Mouse (Mus musculus): ENCODE data around the gene Cdt1.
A peak's percentile ranks its signal among the peaks of the same experiment; 100 is the strongest.

The Cdt1 gene

DNA sequence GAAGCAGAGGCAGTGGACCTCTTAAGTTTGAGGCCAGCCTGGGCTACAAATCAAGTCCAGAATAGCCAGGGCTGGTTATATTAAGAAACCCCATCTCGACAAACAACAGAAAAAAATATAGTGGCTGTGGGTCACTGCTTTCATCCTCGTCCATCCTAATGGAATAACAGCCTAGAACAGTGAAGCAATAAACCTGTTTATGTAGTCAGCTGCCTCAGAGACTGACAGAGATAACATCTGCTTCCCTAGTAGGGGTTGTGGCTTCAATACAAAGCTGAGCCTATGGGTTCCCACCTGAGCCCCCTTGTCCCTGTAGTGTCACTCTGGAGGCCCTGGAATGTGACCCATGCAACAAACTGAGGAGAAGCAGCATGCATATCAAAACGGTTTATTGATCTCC is 6.4 kb downstream of the Cdt1 start:
- DNase-seq (ENCODE audit: low spot score in 2 of 2) = no peak

GRCm38 (mm10) chr8:122574667-122575251 is 6.9 kb downstream of the Cdt1 start:
- no peak for DNase-seq (ENCODE audit: low spot score in 2 of 2)

GRCm38 (mm10) chr8:122575286-122575685 is 7.5 kb downstream of the Cdt1 start:
- no peak for DNase-seq (ENCODE audit: low spot score in 2 of 2)

DNA sequence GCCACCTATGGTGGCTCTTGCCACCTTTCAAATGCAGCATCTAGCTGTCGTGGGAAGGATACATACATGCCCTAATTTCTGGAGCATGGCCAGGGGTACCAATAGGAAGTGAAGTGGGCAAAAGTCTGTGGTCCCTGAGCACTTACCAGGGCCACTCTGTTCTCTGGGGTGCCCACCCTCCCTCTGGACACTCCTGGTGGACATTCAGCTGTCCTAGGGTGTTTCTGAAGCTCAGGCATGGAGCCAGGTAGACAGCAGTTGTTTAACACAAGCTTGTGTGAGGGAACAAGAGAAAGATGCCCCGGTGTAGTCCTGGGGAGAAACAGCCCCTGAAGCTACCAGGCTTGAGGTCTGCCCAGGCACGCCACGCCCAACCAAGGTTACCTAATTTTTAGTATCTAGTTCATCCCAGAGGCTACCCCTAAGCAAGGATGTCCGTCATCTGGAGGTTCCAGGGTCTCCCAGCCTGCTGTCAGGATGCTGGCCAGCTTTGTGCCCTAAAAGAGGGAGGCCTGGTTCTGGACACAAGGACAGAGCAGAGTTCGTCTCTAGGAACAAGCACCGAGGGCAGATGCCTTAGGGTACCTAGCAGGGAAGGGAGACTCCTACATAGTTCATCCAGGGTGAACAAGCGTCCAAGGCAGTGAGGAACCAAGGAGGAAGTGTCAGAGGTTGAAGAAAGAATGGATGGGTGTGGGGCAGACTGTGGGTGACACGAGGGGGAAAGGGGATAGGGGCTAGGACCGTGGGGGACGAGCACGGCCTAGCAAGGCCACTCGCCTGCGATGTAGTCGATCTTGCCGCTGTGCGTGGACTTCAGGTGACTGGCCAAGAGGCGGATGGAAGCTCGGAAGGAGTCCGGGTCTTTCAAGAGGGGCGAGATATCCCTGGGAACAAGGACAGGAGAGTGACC is 8.2 kb downstream of the Cdt1 start:
- no peak for DNase-seq (ENCODE audit: low spot score in 2 of 2)

DNA sequence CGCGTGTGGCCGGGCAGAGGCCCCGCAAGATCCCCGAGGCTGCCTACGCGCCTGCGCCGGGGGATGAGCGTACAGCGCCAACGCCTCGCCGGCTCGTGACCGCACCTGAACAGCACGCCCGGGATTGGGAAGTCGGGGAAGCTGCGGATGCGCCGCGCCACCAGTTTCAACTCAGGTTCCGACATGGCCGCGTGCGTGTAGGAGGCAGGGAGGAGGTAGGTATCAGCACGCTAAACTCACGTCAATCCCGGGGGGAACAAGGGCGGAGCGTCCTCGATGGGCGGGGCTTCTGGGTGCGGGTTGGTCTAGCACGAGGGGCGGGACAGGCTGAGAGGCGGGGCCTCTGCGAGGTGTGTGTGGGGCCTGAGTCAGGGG is 8.8 kb downstream of the Cdt1 start, which contains the start of gene Aprt:
TSS of gene Aprt (minus strand) at position 262 of the 375 bp plus-strand sequence.
- DNase-seq (ENCODE audit: low spot score in 2 of 2) = peak; percentile 90 to 92

DNA sequence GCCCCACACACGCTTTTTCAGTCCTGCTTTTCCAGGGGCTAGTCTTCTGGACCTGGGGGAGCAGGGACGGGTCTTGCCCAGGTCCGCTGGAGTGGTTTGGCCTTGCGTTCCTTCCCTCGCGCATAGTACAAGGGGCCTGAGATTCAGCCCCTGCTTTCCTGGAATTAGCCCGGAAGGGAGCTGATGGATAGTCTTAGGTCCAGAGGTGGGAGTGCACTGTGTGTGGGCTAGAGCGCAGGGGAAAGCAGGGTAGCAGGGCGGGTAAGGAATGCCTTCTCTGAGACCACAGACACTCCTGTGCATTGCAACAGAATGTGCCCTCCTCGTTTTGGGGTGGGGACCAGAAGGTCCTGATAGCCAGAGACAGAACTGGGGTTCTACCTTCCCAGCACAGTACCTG is 9.3 kb downstream of the Cdt1 start:
- no peak for DNase-seq (ENCODE audit: low spot score in 2 of 2)

DNA sequence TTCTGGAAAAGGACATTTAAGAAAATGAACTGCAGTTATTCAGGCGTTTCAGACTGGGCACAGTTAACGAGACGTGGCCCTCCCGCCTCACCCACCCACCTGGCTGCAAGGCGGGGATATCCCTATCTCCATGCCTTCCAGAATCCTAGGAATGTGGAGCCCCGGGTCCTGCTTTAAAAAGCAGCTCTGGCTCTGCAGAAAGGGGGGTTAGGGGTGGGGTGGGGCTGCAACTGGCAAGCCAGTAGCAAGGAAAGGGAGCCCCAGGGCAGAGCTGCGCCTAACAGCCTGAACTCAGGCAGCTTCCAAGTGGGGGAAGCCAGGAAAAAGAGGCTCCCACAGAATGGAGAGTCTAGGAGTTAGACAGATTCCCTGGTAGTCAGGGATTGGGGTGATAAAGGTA is 11.4 kb downstream of the Cdt1 start:
- no peak for DNase-seq (ENCODE audit: low spot score in 2 of 2)

GRCm38 (mm10) chr8:122580926-122581325 is 13.1 kb downstream of the Cdt1 start:
- no peak for DNase-seq (ENCODE audit: low spot score in 2 of 2)

- DNase-seq (ENCODE audit: low spot score in 2 of 2) = no peak
Observed at GRCm38 (mm10) chr8:122584981-122585380, 17.2 kb downstream of the Cdt1 start.

- DNase-seq (ENCODE audit: low spot score in 2 of 2) = no peak
Observed at GRCm38 (mm10) chr8:122585411-122585891, 17.6 kb downstream of the Cdt1 start.

DNA sequence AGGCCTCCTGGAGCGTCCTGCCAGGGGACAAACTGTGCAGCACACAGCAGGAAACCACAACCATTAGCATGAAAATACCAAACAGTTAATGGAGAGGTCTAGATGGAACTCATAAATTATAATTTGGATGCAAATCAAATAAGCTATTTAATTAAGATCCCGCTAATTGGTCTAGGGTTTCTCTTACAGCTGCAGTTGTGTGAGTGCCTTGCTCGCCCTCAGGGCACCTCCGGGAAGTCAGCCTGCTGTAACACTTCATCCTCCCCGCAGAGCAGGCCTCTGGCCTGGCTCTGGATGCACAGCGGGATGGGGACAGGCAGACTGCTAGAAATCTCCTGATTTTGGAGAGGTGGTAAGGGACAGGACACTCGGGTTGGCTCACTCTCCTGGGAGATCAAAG is 18.4 kb downstream of the Cdt1 start:
- no peak for DNase-seq (ENCODE audit: low spot score in 2 of 2)

DNA sequence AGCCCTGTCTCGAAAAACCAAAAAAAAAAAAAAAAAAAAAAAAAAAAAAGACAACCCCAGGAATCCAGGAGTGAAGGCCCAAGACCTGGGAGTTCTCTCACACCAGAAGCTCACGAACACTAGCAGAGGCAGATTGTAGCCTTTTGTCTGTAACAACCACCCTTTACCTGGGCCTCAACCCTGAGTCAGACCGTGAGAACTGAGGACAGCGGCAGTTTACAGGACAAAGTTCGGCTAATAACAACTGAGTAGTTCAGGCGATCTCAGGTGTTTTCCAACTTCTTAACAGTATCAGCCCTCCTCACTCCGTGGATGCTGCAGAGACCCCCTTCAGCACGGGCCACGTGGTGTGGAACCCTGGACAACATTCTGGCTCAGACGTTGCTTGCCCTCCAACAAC is 18.9 kb downstream of the Cdt1 start:
- no peak for DNase-seq (ENCODE audit: low spot score in 2 of 2)

DNA sequence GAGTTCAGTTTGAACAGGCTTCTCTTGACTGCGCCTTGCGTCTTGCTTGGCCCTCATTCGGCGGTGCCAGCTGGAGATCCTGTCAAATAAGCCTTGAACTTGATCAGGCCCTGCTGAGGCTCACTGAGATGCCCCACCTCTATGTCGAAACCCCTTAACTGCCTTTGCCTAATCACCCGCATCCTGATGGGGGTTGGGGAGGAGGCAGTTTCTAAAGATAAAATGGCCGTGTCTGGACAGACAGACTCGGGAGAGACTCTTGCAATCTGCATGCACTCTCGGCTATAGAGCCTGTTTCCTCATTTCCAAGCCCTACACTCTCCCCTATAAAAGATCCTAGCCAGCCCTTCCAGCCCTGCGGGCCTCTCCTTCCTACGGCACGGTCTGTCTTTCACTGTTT is 25.4 kb downstream of the Cdt1 start:
- DNase-seq (ENCODE audit: low spot score in 2 of 2) = no peak

DNA sequence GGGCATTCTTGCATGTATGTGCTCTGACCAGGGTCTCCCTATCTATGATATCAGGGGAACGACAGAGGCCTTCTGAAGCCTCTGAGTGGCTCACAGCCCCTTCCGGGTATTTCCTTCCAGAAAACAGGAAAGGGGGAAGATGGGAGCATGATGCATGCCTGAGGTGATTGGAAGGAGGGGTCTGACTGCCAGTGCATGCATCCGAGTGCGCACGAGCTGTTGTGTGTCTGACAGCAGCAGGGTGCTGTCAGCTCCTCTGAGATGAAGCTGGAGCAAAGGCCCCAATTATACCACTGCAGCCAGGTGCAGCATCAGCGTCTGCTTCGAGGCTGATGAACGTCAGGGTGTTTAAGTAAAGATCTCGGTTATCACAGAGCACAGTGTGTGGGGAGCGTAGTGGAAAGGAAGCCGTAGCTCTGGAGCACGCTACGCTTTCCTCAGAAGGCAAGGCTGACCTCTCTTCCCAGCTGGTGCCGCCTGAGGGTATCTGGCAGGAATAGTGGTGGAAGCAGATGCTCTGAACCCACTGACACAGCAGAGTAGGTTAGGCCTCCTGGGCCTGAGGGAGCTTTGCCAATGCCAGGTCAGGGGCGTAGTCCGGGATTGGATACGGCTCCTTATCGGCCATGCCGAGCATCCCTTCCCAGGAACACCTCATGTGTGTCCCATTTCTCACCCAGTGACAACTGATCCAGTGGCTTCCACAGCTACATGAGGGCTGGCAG is 26.1 kb downstream of the Cdt1 start:
- DNase-seq (ENCODE audit: low spot score in 2 of 2) = no peak

DNA sequence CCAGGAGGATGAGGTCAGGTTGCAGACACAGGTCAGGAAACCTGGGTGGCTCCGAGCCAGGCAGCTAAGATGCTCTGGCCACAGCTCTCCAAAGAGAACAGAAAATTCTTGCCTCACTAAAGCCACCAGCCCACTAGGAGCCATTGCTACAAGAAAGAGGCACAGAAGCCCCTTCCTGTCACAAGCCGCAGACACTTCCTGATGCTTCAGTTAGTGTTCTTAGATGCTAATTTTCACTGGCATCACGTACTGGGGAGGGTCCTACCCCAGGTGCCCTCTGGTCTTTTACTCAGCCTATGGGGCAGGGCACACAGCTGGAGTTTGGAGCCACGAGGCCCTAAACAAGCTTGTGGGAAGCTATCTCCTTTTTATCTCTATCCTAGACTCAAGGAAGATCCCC is 28.2 kb downstream of the Cdt1 start:
- no peak for DNase-seq (ENCODE audit: low spot score in 2 of 2)

DNA sequence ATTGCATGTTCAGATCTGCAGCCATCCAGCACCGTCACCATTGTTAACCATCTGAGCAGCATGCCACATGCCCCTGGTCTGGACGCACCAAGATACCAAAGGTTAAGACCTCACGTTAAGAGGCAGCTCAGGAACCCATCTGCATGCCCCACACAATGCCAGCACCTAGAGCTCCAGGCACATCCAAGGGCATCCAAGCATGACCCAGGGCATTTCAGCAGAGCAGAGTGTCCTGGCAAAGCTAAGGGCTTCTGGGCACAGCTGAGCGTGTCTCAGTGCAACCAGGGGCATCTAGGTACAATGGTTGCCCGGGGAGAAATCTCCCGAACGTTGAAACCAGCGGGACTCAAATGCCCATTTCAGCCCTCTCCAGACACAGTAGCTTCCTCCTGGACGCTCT is 32.9 kb downstream of the Cdt1 start:
- DNase-seq (ENCODE audit: low spot score in 2 of 2) = no peak

- no peak for DNase-seq (ENCODE audit: low spot score in 2 of 2)
Observed at GRCm38 (mm10) chr8:122604640-122605039, 36.8 kb downstream of the Cdt1 start.

DNA sequence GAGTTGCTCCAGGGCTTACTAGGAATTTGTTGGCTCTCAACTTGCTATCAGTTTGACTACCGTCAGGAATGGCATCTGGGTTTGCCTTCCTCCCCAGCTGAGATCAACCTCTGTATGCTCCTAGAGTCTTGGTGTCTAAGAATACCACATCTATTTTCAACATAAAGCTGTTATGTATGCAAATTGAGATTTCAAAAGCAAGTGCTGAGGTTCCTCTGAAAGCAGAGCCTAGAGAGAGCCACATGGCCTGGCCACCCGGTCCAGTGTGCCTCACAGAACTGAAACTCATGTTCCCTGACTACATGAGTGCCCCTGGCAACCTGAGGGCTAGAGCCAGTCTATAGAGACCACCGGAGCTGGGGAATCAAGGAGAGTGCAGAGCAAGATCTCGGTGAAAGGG is 37.6 kb downstream of the Cdt1 start:
- no peak for DNase-seq (ENCODE audit: low spot score in 2 of 2)

DNA sequence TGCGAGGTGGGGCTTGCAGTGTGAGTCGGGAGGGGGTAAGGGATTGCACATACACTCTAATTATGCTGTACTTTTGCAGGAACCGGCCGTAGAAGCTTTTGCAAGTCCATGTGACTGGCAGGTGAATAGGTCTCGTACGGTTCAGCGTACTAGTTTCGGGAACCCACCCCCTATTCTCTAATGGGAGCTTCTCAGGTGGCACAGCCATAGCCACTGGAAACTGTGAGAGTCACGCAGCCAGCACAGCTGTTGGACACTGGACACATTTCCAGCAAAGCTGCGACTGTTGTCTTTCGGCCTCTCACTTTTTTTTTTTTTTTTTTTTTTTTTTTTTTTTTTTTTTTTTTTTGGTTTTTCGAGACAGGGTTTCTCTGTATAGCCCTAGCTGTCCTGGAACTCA is 39.0 kb downstream of the Cdt1 start:
- DNase-seq (ENCODE audit: low spot score in 2 of 2) = no peak

- DNase-seq (ENCODE audit: low spot score in 2 of 2) = no peak
Observed at GRCm38 (mm10) chr8:122610209-122610608, 42.4 kb downstream of the Cdt1 start.

DNA sequence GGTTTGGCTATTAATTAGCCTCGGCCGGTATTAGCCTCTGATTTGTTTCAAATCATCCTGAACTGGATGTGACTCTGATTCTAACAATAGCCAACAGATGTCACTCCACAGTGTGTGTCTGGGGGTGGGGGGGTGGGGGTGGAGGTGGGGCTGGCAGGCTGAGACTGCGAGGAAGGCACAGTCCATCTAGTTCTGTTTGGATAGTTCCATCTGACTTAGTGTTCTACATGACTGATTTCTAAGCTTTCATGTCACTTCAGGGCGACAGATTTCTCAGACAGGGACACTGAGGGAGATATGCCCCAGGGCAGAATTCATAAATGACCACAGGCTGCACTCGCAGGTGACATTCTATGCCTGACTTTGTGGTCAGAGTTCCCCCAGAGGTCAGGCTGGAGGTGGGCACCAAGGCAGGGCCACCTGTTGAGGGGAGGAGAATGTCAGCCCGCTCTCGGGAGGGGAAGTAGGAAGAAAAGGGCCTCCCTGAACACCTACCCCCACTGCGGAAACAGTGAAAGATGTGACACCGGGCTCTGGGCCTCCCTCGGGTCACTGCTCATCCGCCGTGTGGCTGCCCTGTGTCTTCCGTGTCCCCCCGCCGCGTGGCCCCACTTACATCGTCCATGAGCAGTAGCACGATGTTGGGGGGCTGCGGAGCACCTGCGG is 42.9 kb downstream of the Cdt1 start:
- DNase-seq (ENCODE audit: low spot score in 2 of 2) = no peak
